Mouse (Mus musculus) erythroblast, embryonic 14.5 days (primary cell): ENCODE results near the gene Dazl. TPM values are rescaled to one million over a fixed set of nuclear protein-coding genes. Genes with fewer than 3 reads are reported as not detected.

Experiments
- H3K27me3 ChIP-seq: 2 replicates; pipeline ENCODE4 v1.6.1; 2012; ENCODE audit warnings: inconsistent platforms; ENCODE audit not compliant: control insufficient read depth
- H3K36me3 ChIP-seq: 2 replicates; pipeline ENCODE4 v1.6.1; 2012; ENCODE audit warnings: mild to moderate bottlenecking, inconsistent platforms; ENCODE audit not compliant: control insufficient read depth
- H3K4me1 ChIP-seq: 2 replicates; pipeline ENCODE4 v1.6.1; 2012; ENCODE audit warnings: inconsistent platforms; ENCODE audit not compliant: control insufficient read depth
- H3K4me3 ChIP-seq: replicated peaks from 2 replicates; pipeline ENCODE3; 2012; ENCODE audit warnings: moderate library complexity, mild to moderate bottlenecking, inconsistent platforms
- H3K9me3 ChIP-seq: 2 replicates; pipeline ENCODE4 v1.6.1; 2012; ENCODE audit warnings: low read length, inconsistent platforms, mixed read lengths; ENCODE audit not compliant: control insufficient read depth
- GATA1 ChIP-seq: IDR thresholded peaks from 2 replicates; pipeline ENCODE4 v1.6.1; 2012; ENCODE audit warnings: low read length, inconsistent platforms, mixed read lengths
- TAL1 ChIP-seq: IDR thresholded peaks from 3 replicates; pipeline ENCODE4 v1.6.1; 2012; ENCODE audit warnings: low read length, inconsistent platforms, mixed read lengths
- polyA plus RNA-seq: library from polyadenylated mRNA; stranded (reverse); fragments of >175 nt; gene quantifications from 2 replicates; pipeline ENCODE4 v1.2.3, GENCODE M21; 2012

Gene Dazl
- polyA plus RNA-seq, 1 experiment, result not detected

- Histone ChIP-seq H3K4me3 (no peak overlapping the region), H3K9me3 (no peaks in the 10 kb centered on the region), H3K4me1 (peaks cover 7% of the 10 kb centered on the region), H3K36me3 (no peaks in the 10 kb centered on the region), H3K27me3 (no peaks in the 10 kb centered on the region)
- TF ChIP-seq TAL1 (no peak), GATA1 (no peak)
Measured at GRCm38 (mm10) chr17:50318810-50319209, 25.4 kb upstream of the Dazl start.

- H3K4me1 ChIP-seq, result peaks cover 7% of the 10 kb centered on the region
- H3K9me3 ChIP-seq, result no peaks in the 10 kb centered on the region
- H3K4me3 ChIP-seq, result no peak overlapping the region
- H3K36me3 ChIP-seq, result no peaks in the 10 kb centered on the region
- H3K27me3 ChIP-seq, result no peaks in the 10 kb centered on the region
- TF ChIP-seq TAL1 (no peak), GATA1 (no peak)
Measured at GRCm38 (mm10) chr17:50316216-50317150, 23.0 kb upstream of the Dazl start.

GRCm38 (mm10) chr17:50310148-50310802 is 16.8 kb upstream of the Dazl start:
- H3K9me3 ChIP-seq, result no peaks in the 10 kb centered on the region
- TF ChIP-seq GATA1 (no peak), TAL1 (no peak)
- H3K4me3 ChIP-seq, result no peak overlapping the region
- H3K36me3 ChIP-seq, result no peaks in the 10 kb centered on the region
- no peaks in the 10 kb centered on the region for H3K27me3 ChIP-seq
- no peaks in the 10 kb centered on the region for H3K4me1 ChIP-seq

DNA sequence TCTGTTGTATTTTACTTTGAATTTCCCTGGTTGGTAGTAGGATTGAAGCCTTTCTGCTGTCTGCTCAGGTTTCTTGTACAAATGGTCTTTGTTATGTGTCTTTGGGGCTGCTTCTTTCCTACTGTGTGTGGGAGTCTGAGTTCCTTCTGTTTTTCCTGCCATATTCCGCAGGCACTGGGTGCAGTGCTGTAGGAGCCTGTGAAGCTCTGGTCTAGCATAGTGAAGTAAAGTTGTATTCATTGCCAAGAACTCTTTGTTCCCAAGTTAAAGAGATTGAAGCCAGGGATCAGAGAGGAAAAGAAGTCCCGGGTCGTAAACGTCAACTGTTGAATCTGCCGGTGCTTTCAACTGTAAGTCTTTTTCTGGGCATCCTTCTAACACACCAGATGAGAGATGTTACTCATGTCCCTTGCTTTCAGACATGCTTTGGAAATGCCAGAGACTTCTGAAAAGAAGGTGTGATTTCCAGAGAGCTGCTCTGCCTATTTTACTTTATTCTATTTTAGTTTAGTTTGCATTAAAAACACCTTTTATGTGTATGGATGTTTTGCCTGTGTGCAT is 16.2 kb upstream of the Dazl start:
- Histone ChIP-seq H3K4me3 (no peak overlapping the region), H3K36me3 (no peaks in the 10 kb centered on the region), H3K9me3 (no peaks in the 10 kb centered on the region), H3K4me1 (no peaks in the 10 kb centered on the region), H3K27me3 (no peaks in the 10 kb centered on the region)
- TF ChIP-seq GATA1, result no peak
- no peak for TF ChIP-seq TAL1

DNA sequence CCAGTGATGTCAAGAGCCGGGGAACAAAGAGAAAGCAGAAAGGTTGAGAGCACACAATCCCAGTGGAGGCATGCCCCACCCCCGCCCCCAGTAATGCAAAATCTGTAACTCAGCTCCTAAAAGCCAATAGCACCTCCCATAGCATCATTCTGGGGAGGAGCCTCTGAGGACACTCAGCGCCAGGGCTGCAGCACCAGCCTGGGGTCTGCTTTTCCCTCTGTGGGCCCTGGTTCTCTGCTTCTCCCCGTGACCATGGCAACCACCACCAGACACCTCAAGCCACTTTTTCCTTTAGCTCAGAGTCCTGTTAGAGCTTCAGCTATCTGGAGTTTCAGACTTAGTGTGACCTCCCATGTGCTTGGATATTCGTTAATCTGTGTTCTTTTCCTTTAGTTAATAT is 15.4 kb upstream of the Dazl start:
- H3K9me3 ChIP-seq, result no peaks in the 10 kb centered on the region
- H3K4me3 ChIP-seq, result no peak overlapping the region
- H3K27me3 ChIP-seq, result no peaks in the 10 kb centered on the region
- H3K4me1 ChIP-seq, result no peaks in the 10 kb centered on the region
- TF ChIP-seq TAL1 (no peak), GATA1 (no peak)
- H3K36me3 ChIP-seq, result no peaks in the 10 kb centered on the region

DNA sequence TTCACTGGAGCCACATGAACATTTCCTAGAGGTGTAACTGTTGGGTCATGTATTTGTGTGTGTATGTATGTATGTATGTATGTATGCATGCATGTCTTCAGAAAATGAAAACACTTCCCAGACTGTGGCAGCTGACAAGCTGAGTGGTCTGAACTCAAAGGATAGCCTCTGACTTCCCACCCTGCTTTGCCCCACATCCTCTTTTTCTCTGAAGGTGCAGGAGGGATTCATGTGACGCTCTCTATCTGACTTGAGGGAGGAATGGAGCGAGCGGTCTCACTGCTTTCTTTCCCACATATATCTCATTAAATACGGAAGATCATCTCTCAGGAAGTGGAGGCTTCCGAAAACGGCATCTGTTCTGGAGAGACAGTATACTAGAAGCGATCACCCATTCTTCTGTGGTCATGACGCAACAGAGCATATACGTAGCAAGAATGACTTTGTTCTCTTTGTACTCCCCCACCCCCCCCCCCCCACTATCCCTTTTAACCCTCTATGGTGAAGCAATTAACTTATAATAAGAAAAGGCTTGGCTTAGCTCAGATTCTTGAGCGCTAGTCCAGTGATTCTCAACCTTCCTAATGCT is 14.7 kb upstream of the Dazl start:
- H3K27me3 ChIP-seq, result no peaks in the 10 kb centered on the region
- H3K4me3 ChIP-seq, result no peak overlapping the region
- H3K36me3 ChIP-seq, result no peaks in the 10 kb centered on the region
- H3K4me1 ChIP-seq, result no peaks in the 10 kb centered on the region
- H3K9me3 ChIP-seq, result no peaks in the 10 kb centered on the region
- TF ChIP-seq GATA1 (no peak), TAL1 (no peak)

DNA sequence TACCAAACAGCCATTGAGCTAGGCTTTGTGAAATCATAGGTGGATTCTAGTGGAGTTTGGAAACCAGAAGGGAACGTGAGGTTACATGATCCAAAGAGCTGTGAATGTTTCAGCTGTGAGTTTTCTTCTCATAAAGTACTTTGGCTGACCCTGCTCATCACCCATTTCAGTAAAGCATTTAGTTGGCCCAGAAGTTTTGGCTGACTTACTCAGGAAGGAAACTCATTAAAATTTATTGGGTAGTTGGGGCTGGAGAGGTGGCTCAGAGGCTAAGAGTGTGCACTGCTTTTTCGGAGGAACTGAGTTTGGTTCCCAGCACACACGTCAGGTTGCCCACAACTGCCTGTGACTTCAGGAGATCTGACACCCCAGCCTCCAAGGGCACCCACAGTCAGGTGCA is 9.4 kb upstream of the Dazl start:
- no peak for TF ChIP-seq GATA1
- no peak for TF ChIP-seq TAL1
- Histone ChIP-seq H3K36me3 (no peaks in the 10 kb centered on the region), H3K27me3 (no peaks in the 10 kb centered on the region), H3K4me3 (no peak overlapping the region), H3K4me1 (peaks cover 3% of the 10 kb centered on the region), H3K9me3 (no peaks in the 10 kb centered on the region)

DNA sequence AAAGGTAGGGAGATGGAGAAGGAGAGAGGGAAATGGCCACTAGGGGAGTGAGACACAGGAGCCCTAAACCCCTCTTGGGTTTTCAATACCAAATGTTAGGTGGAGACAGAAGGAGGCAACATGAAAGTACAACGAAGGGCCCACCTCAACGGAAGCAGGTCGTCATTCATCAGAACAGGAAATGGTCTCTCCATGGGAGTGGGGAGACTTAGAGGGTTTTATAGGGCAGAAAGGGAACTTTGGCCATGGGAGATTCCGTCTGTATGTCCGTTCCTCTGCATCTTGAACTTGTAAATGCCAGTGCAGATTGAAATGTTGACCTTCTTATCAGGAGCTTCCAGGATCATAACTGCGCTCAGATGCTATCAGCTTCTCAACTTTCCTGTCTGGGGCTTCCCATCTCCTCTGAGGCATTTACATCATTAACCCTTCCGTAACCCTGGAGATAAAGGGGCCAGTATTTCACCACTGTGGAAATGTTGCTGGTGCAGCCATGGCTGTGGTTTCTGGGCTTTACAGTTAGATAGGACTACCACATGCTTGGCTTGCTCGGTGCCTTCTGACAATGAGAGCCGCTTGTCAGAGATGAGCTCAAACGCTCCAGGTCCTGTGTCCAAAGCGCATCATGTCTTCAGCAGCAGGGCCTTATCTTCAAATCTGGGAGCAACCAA is 6.9 kb upstream of the Dazl start:
- no peak for TF ChIP-seq GATA1
- TF ChIP-seq TAL1, result no peak
- no peaks in the 10 kb centered on the region for H3K36me3 ChIP-seq

DNA sequence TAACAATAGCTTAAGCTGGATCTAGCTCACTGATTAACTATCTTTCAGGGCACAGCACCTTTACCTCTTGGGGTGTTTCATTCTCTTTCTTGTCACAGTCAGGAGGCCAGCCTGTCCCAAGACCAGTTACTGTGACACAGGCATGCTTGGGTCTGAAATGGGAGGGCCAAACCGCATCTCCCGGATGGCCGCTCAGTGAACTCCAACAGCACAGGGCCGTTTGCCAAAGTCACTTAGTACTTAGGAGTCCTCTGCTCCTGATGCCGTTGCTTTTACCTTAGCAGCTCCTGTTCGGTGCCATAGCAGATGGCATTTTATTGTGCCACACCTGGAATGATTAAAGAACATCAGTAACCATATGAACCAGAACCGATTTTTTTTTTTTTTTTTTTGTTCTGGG is 5.4 kb upstream of the Dazl start:
- Histone ChIP-seq H3K4me3 (no peak overlapping the region), H3K4me1 (peaks cover 3% of the 10 kb centered on the region), H3K36me3 (no peaks in the 10 kb centered on the region), H3K9me3 (peaks cover 3% of the 10 kb centered on the region), H3K27me3 (no peaks in the 10 kb centered on the region)
- TF ChIP-seq TAL1 (no peak), GATA1 (no peak)

More for the DNA sequence above, 6.9 kb upstream of the Dazl start:
- no peaks in the 10 kb centered on the region for H3K27me3 ChIP-seq
- no peak overlapping the region for H3K4me3 ChIP-seq
- H3K4me1 ChIP-seq, result peaks cover 3% of the 10 kb centered on the region
- H3K9me3 ChIP-seq, result no peaks in the 10 kb centered on the region
